Mouse (Mus musculus) adrenal gland, postnatal 10 days (tissue): ENCODE measurements around the gene Ptprz1. TPM values are rescaled to one million over a fixed set of nuclear protein-coding genes. Genes with fewer than 3 reads are reported as not detected.
"Not testable (repeated sequence)": the region's sequence is repeated elsewhere in the genome, so short reads cannot be mapped to it uniquely, and the experiment has no call there.

ENCODE experiments used
- DNase-seq: peaks from one replicate; pipeline ENCODE4 v3.0.0; 2021; ENCODE audit warnings: mixed read lengths
- total RNA-seq, 2 experiments: library from RNA; stranded (reverse); gene quantifications; 2 replicates each; pipeline ENCODE4 v1.2.3; 2021

Ptprz1 gene
- total RNA-seq, 2 experiments from 2014 or later, result 9.9 to 10.1 TPM

GRCm38 (mm10) chr6:23003152-23003551, 127.8 kb downstream of the Ptprz1 start:
- no peak for DNase-seq

DNA sequence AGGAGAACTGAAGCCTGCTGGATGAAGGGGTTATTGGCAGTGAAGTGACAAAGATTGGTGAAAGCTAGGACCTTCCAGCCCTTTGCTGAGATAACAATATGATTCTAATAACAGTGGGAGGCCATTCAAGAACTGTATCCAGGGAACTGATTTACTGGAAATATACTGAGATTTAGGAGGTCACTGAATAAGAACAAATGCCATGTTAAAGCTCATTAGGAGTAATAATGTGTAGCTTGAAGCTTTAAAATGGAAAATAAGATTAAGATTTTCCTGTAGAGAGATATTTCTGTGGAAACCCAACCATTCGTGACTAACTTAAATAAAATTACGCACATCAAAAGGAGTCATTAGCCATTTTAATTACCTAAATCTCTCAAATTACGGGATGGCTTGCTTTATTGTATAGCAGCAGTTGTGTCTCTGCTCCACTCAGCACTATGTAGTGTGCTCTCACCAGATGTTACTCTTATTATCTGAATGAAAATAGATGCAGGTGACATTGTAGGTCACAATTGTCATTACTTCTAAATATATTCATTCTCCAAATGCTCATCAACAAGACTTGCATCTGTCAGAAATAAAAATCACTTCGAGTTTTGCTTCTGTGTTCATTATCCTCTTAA, 139.8 kb downstream of the Ptprz1 start:
- DNase-seq, result no peak

GRCm38 (mm10) chr6:23028251-23028650, 152.9 kb downstream of the Ptprz1 start:
- DNase-seq, result no peak

DNA sequence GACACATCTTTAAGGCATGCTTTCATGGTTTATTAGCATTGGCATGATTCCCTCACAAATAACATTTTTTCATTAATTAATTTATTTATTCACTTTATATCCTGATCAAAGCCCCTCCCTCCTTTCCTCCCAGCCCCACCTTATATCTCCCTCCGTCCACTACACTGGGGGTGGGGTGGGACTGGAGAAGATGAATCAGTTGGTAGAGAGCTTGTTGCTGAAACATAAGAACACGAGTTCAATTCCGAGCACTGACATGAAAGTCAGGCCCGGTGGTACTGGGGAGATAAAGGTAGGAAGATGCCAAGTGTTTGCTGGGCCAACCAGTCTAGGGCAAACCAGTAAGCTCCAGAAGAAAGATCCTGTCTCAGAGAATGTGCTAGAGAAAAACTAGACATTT, 173.5 kb downstream of the Ptprz1 start:
- no peak for DNase-seq

GRCm38 (mm10) chr6:23055734-23056133, 180.4 kb downstream of the Ptprz1 start:
- no peak for DNase-seq

GRCm38 (mm10) chr6:23076060-23076459, 200.8 kb downstream of the Ptprz1 start:
- no peak for DNase-seq

GRCm38 (mm10) chr6:23078273-23078672, 203.0 kb downstream of the Ptprz1 start:
- no peak for DNase-seq

GRCm38 (mm10) chr6:23079991-23080680, 204.8 kb downstream of the Ptprz1 start:
- no peak for DNase-seq

DNA sequence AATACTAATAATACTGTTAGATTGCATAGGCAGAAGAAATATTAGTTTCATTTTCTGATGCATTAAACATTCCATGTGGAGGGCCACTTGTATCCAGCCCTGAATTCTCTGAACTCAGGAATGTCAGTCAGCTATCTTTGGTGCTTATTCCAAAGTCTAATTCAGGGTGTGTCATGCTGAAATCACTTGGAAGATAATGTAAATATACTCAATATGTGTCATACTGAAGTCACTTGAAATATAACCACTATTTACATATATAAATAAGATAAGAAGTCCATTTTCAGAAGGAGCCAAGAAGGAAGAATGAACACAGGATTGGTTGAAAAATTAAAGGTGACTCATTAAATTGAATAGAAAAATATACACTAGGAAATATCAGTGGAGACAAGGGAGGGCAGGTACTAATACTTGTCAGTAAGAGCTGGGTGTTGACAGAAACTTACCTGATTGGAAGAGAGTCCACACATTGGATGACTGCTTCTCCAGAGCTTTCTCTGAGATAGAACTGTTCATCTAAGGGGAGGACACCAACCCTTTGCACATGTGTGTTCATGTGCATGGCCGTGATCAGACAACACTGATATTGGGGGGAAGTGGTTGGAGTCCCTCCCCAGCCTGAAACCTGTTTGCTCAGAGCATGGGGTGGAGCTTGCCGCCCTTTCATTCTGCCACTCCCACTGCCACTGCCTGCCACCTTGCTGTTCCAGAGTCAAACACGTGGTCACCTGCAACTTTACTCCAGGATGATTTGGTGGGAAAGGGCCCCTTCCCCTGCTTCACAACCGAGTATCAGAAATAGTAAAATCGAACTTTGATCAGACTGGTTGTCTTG, 209.5 kb downstream of the Ptprz1 start:
- no peak for DNase-seq

- not testable (repeated sequence) for DNase-seq
These were observed 214.0 kb downstream of the Ptprz1 start for GRCm38 (mm10) chr6:23089292-23089691.

DNA sequence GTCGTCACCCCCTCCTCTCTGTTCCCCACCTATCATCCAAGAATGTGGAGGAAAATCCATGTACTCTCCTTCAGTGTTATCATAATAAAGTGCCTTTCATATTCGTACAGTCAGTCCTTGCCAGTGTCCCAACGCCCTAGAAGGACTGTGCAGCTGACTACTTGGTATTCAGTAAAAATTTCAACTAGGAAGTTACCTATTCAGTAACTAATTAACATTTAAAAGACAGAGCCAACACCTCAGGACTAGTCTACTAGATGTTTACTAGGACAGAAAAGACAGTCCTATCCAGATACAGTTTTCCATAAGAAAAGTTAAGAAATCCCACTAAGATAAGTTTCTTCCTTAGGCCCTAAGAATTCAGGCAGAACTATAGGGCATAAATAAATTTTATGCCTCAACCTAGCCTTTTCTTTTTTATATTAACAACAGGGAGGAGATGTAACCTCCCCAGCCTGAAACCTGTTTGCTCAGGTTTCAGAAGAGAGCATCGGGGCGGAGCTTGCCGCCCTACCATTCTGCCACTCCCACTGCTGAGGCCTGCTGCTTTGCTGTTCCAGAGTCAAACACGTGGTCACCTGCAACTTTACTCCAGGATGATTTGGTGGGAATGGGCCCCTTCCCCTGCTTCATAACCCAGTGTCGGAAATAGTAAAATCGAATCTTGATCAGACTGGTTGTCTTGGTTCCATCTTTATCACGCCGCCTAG, 215.2 kb downstream of the Ptprz1 start:
- DNase-seq, result not testable (repeated sequence)
